Mouse (Mus musculus) lung, postnatal 14 days (tissue): Measurements from ENCODE around the gene Gm7030.
A peak's percentile ranks its signal among the peaks of the same experiment; 100 is the strongest.
"Not testable (repeated sequence)": the region's sequence is repeated elsewhere in the genome, so short reads cannot be mapped to it uniquely, and the experiment has no call there.

Experiments used
- DNase-seq: peaks from one replicate; pipeline ENCODE4 v3.0.0; 2021

Gm7030 gene

GRCm38 (mm10) chr17:36135421-36136231, 6.4 kb upstream of the Gm7030 start:
- not testable (repeated sequence) for DNase-seq

GRCm38 (mm10) chr17:36131516-36132265, 2.5 kb upstream of the Gm7030 start:
- DNase-seq: no peak

- DNase-seq: not testable (repeated sequence)
Measured at GRCm38 (mm10) chr17:36128525-36128924, 700 bp downstream of the Gm7030 start.

GRCm38 (mm10) chr17:36124111-36124510, 5.1 kb downstream of the Gm7030 start:
- not testable (repeated sequence) for DNase-seq

- peak; percentile 57 for DNase-seq
Measured at GRCm38 (mm10) chr17:36121352-36122020, 7.7 kb downstream of the Gm7030 start, which contains the start of gene Gm19684. Gene Gm19684 (plus strand): TSS chr17:36121678.

- DNase-seq: not testable (repeated sequence)
Measured at GRCm38 (mm10) chr17:36120839-36121238, 8.4 kb downstream of the Gm7030 start.

- DNase-seq: not testable (repeated sequence)
Measured at GRCm38 (mm10) chr17:36116545-36116944, 12.7 kb downstream of the Gm7030 start.

GRCm38 (mm10) chr17:36113979-36114593, 15.1 kb downstream of the Gm7030 start:
- DNase-seq: peak; percentile 36

GRCm38 (mm10) chr17:36111510-36111868, 17.7 kb downstream of the Gm7030 start:
- DNase-seq: peak; percentile 9

GRCm38 (mm10) chr17:36110641-36111509, 18.4 kb downstream of the Gm7030 start:
- DNase-seq: not testable (repeated sequence)

GRCm38 (mm10) chr17:36110129-36110528, 19.1 kb downstream of the Gm7030 start:
- DNase-seq: not testable (repeated sequence)

GRCm38 (mm10) chr17:36102091-36102490, 27.1 kb downstream of the Gm7030 start:
- DNase-seq: not testable (repeated sequence)

GRCm38 (mm10) chr17:36099603-36100002, 29.6 kb downstream of the Gm7030 start:
- DNase-seq: not testable (repeated sequence)

GRCm38 (mm10) chr17:36093936-36094335, 35.3 kb downstream of the Gm7030 start:
- DNase-seq: no peak

- not testable (repeated sequence) for DNase-seq
Measured at GRCm38 (mm10) chr17:36092520-36092919, 36.7 kb downstream of the Gm7030 start.

GRCm38 (mm10) chr17:36091933-36092332, 37.3 kb downstream of the Gm7030 start:
- DNase-seq: not testable (repeated sequence)

- not testable (repeated sequence) for DNase-seq
Measured at GRCm38 (mm10) chr17:36085976-36086375, 43.2 kb downstream of the Gm7030 start.

- DNase-seq: no peak
Measured at GRCm38 (mm10) chr17:36083870-36084451, 45.3 kb downstream of the Gm7030 start.

- DNase-seq: peak; percentile 6
Measured at GRCm38 (mm10) chr17:36083266-36083869, 45.9 kb downstream of the Gm7030 start.

- not testable (repeated sequence) for DNase-seq
Measured at GRCm38 (mm10) chr17:36082519-36083232, 46.5 kb downstream of the Gm7030 start.
